Mouse (Mus musculus): Measurements from ENCODE around the gene Exd2.
"Not testable (repeated sequence)": the region's sequence is repeated elsewhere in the genome, so short reads cannot be mapped to it uniquely, and the experiment has no call there.

The Exd2 gene

DNA sequence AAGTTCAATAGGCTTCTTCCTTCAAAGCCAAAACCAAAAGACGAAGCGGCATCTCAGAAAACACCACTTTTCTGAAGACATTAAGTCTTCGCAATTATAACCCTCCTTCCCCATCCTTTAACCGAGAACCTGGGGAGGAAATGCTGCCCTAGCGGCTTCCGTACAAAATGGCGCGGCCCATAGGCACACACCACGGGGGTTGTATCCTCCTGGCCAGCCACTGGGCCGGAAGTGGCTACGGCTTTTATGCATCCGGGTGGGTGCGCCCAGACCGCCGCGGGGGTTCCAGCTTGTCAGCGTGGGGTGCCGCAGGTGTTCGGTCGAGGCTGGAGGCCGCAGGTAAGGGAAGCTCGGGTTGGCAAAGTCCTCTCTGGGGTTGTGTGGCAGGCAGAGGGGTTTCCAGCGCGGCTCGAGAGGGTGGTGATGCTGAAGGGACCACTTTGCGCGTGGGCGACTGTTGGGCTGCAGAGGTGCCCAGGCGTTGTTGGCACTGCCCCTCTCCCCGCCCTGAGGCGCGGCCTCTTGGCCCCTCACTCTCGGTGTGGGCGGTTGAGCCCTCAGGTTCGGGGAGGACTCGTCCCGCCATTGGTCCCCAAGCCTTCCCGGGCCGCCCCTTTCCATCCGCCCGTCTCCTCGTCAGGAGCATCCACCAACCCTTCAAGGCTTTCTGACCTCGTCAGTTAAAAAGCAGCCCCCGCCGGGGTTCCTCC lies at the start of gene Exd2:
Gene Exd2 (plus strand): TSS at position 154 of the 710 bp plus-strand sequence.
- peak; percentile 86 for DNase-seq (ENCODE audit: low spot score)

DNA sequence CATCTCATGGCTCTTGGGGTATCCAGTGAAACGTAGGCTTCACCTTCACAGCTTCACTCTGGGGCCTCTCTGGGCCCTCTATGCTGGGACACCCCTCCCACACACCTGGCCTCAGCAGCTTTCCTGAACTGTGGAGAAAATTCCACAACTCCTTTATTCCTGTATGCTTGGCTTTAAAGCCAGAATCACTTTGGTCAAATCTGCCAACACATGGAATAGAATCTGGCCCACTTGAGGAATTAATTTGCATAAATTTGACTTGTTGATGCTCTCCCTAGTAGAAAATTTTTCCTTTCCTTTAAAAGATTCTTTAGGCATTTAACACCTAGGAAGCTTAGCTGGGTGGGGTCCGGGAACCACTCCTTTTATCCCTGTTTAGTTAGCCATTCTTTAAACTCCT lies 47.8 kb upstream of the Exd2 start:
- no peak for DNase-seq (ENCODE audit: low spot score)

DNA sequence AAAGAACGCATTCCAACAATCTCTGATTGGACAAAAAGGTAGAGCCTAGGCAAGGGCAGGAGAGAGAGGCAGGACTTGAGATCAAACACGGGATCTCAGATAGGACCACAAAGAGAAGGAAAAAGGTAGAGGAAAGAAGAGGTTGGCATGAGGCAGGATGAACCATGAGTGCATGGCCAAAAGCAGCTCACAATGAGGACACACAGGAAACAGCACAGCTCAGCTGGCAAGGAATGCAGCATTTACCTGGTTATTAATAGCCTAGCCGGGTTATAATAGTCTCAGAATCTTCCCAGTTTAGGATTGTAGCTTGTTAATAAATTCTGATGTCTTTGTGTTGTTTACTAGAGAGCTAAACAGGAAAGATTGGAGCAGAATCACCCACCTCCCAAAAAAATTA lies 35.2 kb upstream of the Exd2 start:
- no peak for DNase-seq (ENCODE audit: low spot score)

DNA sequence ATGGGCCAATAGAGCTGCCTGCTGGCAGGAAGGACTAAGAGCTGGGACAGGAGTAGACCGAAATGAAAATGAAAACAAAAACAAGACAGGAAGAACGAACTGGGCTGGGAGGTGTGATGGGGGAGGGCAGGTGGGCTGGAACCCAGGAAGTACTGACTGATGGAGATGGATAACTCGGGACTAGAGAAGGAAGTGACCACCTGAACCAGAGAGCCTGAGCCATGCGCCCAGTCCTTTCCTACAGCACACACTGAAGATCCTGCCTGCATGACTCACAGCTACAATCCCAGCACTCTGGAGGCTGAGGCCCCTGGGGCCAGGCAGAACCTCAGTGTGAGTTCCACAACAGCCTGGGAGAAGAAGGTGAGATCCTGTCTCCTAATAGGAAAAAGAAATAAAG lies 29.6 kb upstream of the Exd2 start:
- no peak for DNase-seq (ENCODE audit: low spot score)

DNA sequence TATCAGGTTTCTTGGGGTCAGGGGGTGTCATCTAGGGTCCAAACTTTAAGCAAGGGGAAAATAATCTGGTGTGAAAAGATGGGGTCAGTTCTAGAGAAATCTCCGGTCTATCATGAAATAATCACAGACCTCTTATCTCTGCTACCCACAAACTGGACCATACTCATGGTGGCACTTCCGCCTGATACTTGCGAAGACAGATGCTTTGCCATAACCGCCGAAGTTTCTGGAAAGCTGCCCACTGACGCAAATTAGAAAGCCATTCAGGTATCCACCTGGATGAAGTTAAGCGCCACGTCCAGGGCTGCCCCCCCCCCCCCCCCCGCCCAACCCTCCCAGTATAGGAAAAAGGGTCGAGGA lies 28.3 kb upstream of the Exd2 start:
- no peak for DNase-seq (ENCODE audit: low spot score)

DNA sequence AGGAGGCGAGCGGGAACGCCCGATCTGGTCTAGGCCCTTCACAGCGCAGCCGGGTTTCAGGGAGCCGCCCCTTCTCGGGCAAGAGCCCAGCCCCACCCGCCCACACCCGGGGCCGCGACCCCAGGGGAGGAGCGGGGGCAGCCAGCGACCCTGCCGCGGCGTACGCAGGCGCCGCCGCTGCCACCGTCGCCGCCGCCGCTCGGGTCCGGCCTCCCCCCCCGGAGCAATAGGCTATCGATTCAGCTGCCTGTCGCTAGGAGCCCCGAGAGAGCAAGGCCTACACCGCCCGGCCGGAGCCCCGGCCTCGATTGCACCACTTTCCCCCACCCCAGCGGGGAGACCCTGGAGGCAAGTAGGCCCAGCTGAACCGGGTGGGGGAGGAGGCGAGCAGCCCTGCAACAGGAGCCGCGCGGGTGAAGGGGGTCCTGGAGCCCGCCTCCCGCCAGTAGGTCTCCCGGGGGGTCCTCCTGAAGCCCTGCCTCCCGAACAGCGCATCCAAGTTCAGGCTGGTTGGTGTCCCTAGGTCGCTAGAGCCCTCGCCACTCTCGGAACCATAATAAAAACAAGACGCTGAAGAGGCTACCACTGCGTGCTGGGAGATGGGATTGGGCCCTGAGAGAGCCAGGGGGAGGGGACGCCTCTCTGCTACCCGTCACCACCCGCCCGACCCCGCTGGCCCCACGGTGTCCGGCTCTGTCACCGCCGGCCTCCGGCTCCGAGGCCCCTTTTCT lies 27.8 kb upstream of the Exd2 start:
- DNase-seq (ENCODE audit: low spot score), result peak; percentile 34

DNA sequence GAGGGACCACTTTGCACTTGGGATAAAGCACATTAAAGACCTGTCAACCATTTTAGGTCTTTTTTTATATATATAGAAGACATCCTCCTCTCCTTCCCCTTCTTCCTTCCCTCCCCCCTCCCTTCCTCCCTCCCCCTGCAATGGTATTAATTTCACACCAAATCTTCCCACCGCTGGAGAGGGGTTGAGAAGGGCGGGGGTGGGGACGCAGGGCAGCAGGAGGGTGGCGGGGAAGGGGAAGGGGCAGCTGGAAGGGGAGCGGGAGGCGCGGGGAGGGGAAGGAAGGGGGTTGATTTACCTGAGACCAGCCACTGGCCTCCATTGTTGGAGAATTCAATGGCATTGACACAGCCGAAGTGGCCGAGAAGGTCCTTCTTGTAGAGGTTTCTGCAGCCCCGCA lies 27.0 kb upstream of the Exd2 start:
- DNase-seq (ENCODE audit: low spot score), result no peak

DNA sequence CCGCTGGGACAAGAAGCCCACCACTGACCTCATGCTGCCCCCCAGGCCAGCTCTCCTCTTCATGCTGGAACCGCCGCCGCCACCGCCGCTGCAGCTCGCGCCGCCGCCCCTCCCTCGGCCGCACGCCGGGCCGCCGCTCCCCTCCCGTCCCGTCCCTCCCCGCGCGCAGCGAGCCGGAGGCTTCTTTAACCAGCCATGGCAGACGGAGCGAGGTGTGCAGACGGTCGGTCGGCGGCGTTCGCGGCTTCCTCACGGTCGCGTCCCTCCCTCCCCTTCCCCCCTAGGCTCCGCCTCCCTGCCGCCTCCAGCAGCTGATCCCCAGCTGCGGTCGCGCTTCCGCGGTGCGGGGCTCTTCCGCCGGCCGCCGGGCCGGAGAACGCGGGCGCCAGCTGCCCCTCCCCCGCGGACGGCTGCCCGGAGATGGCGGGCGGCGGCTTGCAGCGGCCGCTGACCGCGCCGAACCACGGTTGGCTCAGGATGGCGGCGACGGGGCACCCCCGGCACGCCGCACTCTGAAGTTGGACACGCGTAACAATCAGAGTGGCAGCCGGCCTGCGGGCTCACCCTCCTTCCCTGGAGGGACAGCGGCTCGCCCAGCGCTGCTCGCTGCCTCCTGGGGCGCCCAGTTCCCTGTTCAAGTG lies 26.4 kb upstream of the Exd2 start, which contains the start of gene Dcaf5:
Gene Dcaf5 (minus strand): TSS at position 266 of the 641 bp plus-strand sequence.
- DNase-seq (ENCODE audit: low spot score), result peak; percentile 55

DNA sequence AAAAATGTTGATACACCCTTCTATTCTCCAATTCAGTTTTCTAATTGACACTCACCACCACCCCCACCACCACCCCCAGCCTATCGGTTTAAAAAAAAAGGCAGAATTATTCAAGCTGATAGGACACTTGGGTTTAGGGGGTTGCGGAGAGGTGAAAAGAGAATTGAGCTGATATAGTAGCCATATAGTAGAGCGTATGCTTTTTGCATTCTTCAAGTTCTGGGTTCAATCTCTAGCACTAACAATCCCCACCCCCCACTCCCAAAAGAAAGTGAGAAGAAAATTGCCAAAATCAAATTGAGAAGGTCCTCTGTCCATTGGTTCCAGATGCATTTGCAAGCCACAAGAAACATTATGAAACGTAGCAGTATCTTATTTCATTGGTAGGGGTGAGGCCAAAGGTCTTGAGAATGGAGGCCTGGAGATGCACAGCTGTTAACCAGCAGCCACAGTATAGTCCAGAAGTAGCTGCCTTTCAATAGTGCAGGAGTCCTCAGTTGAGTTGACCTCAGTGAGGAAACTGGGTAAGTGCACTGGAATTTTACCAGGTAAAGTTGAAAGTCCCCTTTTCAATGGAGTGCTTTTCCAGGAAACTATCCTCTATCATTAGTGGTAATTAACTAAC lies 25.7 kb upstream of the Exd2 start:
- no peak for DNase-seq (ENCODE audit: low spot score)

DNA sequence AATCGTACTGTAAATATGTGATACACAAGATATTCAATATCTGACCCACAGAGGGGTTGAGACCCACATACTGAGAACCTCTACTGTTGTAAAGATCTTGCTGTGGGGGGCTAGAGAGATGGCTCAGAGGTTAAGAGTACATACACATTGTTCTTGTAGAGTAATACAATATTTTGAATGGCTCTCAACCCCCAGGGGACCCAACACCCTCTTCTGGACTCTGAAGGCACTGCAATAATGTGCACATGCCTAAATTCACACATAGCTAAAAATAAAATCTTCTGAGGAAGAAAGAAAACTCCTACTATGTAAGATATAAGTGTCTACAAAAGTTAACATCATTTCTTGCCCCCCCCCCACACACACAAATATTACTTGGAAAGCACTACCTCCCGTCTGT lies 21.9 kb upstream of the Exd2 start:
- DNase-seq (ENCODE audit: low spot score), result no peak

DNA sequence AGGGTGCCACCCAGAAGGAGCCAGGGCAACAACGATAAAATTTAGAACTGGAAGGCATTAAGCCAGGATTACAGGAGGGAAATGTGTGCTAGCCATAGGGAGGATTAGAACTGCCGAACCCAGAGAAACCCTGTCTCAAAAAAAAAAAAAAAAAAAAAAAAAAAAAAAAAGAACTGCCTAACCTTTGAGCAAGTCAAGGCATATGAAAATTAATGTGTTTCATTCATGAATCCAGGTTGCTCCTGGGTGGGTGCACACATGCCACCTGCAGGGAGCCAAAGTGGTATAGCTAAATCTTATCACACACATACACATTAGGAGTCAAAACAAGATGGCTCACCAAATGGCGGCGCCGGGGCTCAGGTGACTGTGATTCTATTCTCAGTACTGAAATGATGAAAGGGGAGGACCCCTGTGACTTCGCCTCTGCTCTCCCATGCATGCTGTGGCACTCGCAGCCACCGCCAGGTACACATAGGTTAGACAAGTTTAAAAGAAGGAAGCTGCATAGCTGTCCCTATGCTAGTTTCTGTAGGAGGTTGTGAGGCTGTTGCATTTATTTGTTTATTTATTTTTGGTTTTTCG lies 18.3 kb upstream of the Exd2 start:
- DNase-seq (ENCODE audit: low spot score), result no peak

DNA sequence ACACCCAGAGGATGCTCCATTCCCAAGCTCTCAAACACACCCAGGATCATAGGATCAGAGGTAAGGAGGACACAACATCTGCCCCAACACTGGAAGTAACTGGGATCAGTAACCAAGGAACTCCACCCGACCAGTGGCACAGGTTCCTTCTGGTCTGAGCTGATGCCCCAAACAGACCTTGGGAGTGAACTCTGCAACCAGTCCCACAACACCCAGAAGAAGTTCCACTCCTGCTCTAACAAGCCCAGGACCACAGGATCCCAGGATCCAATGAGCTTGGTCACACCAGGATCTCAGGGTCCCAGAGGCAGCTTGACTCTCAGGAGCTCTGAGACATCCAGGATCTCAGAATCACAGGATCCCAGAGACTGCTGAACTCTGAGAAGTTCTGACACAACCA lies 9.4 kb upstream of the Exd2 start:
- no peak for DNase-seq (ENCODE audit: low spot score)

DNA sequence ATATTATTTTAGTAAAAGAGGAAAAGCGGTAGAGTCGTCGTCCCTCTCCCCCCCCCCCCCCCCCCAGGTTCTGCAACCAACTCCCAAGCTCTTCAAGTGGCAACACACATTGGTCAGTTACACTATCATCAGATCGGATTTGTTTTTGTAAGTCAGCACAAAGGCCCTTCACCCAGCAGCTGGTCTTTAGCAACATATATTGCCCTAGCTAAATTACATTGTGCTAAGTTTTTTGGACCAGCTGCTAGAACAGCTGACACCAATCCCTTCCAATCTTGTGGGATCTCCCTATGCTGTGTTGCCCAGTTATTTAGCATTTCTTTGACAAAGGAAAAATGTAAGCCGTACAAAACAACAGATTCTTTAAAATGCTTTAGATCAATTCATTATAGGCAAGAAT lies 4.9 kb upstream of the Exd2 start:
- DNase-seq (ENCODE audit: low spot score), result no peak

DNA sequence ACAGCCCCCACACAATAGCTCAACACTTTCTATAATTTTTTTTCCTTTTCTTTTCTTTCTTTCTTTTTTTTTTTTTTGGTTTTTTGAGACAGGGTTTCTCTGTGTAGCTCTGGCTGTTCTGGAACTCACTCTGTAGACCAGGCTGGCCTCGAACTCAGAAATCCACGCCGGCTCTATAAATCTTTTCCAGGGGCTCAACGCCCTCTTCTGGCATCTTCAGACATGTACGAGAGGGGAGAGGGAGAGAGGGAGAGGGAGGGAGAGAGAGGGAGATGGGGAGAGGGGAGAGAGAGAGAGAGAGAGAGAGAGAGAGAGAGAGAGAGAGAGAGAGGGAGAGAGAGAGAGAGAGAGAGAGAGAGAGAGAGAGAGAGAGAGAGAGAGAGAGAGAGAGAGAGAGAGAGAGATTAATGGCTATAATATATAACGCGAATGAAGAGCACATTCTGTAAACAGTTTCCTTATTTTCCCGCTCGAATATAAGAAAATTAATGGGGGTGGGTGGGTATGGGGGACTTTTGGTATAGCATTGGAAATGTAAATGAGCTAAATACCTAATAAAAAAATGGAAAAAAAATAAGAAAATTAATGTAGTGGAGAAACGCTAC lies 501 bp upstream of the Exd2 start:
- not testable (repeated sequence) for DNase-seq (ENCODE audit: low spot score)

DNA sequence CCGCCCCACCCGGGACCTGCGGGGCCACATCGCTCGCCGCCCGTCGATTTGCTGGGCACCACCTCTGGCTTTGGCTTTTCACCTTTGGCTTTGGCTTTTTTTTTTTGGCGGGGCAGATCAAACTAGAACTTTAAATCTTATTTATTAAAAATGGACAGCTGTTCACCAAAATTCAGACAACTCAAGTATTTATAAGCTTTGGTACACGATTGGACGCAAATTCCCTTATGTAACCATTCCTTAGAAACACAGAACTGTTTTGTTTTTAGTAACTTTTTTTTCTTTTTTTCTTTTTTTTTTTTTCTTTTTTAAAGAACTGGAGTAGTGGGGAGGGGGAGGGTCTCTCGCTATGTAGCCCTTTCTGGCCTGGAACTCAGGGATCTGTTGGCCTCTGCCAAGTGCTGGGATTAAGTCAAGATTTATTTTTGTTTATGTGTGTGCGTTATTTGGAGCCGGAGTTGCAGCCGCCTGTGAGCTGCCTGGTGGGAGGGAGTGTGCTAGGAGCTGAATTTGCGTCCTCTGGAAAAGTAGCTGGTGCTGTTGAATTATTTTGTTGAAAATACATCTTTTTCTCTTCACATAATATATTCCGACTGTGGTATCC lies 873 bp downstream of the Exd2 start:
- no peak for DNase-seq (ENCODE audit: low spot score)

DNA sequence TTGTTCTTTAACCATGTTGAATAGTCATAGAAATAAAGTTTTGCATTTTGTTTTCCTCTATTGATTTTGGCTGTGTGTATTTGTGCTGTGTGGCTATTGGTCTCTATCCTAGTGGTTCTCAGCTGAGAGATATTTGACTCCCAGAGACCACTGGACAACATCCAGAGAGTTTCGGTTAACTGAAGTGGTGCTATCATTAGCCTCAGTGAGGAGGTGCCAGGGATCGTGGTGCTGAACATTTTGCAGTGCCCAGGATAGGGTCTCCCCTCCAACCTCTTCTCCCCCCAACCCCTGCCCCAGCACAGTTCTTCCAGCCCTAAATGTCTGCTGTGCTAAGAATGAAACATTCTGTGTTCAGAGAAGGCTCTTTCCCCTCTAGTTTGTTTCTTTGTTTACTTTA lies 7.3 kb downstream of the Exd2 start:
- DNase-seq (ENCODE audit: low spot score), result no peak

DNA sequence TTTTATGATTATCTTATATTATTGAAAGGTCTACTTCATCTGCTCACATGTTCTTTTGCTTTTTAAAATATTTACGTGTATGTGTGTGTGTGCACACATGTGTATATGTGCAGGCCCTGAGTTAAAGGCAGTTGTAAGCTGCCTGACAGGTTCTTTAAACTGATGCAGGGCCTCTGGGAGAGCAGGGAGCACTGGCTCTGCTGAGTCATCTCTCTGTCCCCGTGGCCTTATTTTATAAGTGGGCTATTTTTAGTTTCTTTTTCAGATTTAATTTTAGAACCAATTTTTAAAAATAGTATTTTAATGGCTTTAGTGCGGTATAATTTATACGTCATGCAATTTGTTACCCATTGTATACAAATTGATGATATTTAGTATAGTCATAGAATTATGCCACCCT lies 9.0 kb downstream of the Exd2 start:
- DNase-seq (ENCODE audit: low spot score), result no peak

DNA sequence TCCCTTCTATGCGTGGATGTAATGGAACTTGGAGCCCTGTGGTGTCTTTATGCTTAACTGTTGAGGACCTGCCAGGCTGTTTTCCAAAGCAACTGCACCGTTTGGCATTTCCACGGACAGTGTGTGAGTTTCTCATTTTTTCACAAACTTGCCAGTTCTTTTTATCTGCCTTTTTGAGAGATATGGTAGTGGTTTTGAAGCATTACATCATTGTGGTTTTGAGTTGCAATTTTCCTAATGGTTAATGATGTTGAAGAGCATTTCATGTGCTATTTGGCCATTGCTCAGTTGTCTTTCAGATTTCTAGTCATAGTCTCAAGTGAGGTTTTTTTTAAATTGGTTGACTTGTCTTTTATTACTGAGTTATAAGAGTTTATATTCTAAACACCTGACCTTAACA lies 10.8 kb downstream of the Exd2 start:
- DNase-seq (ENCODE audit: low spot score), result no peak

DNA sequence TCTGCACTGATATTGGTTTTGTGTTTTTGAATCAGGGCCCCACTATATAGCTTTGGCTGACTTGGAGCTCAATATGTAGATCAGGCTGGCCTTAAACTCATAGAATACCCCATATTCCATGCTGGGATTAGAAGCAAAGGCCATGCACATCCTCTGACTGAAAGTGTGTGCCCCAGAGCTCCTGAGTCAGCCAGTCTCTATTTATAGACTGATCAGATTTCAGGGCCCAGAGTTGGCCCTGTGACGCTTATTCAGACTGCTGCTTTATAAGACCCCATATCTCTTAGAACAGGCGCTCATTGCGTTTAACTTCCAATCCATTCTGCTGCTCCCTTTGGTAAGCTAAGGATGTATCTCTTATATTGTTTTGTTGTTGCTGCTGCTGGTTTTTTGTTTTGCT lies 17.1 kb downstream of the Exd2 start:
- DNase-seq (ENCODE audit: low spot score), result no peak

DNA sequence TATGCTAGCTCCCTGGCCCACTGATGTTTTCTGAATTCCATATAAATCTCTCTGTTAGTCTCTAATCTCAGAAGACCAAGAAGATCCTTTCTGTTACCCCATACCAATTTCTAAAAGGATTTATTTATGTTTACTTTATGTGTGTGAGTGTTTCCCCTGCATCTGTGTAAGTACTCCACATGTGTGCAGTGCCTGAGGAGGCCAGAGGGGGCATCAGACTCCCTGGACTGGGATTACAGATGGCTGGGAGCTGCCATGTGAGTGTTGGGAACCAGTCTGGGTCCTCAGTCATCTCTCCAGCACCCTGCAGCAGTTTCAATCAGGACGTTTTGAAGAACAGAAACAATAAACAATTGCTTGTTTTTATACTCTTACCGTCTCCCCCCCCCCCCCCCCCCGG lies 20.5 kb downstream of the Exd2 start:
- no peak for DNase-seq (ENCODE audit: low spot score)

DNA sequence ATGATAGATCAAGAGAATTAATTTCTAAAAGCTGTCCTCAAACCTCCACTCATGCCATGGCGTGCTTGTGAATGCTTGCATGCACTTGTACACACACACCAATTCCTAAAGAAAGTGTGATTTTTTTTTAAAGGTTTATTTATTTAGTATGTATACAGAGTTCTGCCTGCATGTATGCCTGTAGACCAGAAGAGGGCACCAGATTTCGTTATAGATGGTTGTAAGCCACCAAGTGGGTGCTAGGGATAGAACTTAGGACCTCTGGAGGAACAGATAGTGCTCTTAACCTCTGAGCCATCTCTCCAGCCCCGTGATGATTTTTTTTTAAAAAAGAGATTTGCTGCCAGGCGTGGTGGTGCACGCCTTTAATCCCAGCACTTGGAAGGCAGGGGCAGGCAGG lies 30.4 kb downstream of the Exd2 start:
- no peak for DNase-seq (ENCODE audit: low spot score)

DNA sequence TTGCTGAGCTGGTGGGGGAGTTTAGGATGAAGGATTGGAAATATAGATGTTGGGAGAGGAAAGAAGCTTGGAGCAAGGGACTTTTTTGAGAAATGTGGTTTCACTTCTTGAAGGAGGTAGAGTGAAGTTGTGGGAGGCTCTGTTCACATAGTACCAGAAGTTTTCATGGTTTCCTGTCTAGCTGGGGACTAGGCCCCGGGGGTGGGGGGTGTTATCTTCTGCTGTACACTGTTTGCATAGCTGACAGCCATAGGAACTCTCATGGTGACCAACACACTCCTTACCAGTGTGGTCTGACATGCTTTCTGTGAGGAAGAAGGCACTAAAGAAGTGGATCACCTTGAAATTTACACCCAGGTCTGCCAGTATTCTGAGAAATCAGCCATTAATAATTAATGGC lies 32.8 kb downstream of the Exd2 start:
- no peak for DNase-seq (ENCODE audit: low spot score)

All from left cerebral cortex, adult 11 months (tissue).